Mouse (Mus musculus) lung, adult 2 months (tissue): Measurements from ENCODE around the gene CK137956.

Experiments
- CTCF ChIP-seq: fragments of 200-500 bp; IDR thresholded peaks from 2 replicates; pipeline ENCODE4 v1.5.1; 2011; ENCODE audit warnings: mild to moderate bottlenecking, low read length, control low read depth; ENCODE audit not compliant: insufficient read depth
- POLR2A ChIP-seq: fragments of 200-500 bp; IDR thresholded peaks from 2 replicates; pipeline ENCODE4 v1.6.1; 2011; ENCODE audit warnings: low read depth, mild to moderate bottlenecking, control low read depth, low read length, borderline replicate concordance; ENCODE audit errors: extremely low read depth

- TF ChIP-seq POLR2A (no peak), CTCF (no peak)
Observed at GRCm38 (mm10) chr4:127989347-127989995, 18.7 kb upstream of the CK137956 start.
